Mouse (Mus musculus): ENCODE measurements at regions not wholly inside any gene's neighbourhood (a gene's known extent, or its start where the extent isn't known, plus 50 kb on each side); places are given as distances from the start of the nearest gene placed in this dataset.

- DNase-seq (ENCODE audit: low spot score in 2 of 2): no peak
Observed at GRCm38 (mm10) chr5:60599460-60600299, 1208.9 kb upstream of the G6pd2 start.

DNA sequence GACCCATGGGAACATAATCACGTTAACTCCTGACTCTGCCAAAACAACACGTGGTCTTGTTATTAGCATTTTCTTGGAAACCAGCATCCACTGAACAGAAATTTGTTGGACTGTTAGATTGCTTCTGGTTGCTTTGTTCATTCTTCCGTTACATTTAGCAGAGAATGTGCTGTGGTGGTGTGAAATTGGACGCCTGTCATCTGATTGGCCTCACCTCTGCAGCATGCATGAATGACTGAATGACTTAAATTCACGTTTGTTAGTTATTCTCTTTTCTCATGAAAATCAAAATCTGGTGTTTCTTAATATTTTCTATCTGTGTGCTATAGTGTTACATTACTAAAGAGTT is 1208.3 kb upstream of the G6pd2 start:
- DNase-seq (ENCODE audit: low spot score in 2 of 2): no peak

DNA sequence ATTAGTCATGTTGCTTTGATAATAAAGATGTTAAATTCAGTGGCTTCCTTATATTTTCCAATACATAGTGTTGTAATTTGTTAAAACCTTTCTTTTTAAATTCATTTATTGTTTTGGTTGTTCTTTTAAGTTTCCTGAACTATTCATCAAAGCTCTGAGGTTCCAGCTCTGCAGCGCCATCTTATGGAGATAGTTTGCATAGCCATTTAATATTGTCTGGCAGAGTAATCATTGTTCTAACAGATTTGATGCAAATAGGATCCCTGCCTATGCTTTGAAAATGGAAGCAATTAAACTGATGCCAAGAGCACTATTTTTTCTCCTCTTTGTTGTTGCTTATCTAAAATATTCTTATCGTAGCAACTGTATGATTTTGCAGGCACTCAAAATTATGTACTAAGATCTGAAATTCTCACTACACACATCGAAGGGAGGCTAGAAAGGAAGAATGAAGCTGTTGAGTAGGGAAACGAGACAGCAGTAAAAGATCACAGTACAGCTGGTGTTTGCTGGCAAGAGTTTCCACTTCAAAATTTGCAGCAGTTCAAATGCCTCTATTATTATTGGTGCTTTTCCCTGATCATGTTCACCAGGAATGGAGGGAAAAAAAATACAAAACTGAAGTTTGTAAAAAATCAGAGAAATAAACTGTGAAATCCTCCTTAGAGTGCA is 1199.5 kb upstream of the G6pd2 start:
- DNase-seq (ENCODE audit: low spot score in 2 of 2): peak; percentile 14 to 39
